Mouse (Mus musculus) mesoderm, embryonic 11.5 days (tissue): ENCODE data around the gene Dnah9.

Source experiments
- DNase-seq: peaks from one replicate; pipeline ENCODE4 v3.0.0-alpha.2; 2012; ENCODE audit warnings: low read depth, low spot score

Dnah9 gene

GRCm38 (mm10) chr11:66167801-66168651 lies at the start of gene Dnah9:
TSS of gene Dnah9 (minus strand) at chr11:66168551.
- peak; percentile 85 for DNase-seq

GRCm38 (mm10) chr11:66188627-66189287 lies 20.4 kb upstream of the Dnah9 start:
- peak; percentile 34 for DNase-seq

- DNase-seq, result no peak
Measured at GRCm38 (mm10) chr11:66188146-66188545, 19.8 kb upstream of the Dnah9 start.

- DNase-seq, result no peak
Measured at GRCm38 (mm10) chr11:66177781-66178180, 9.4 kb upstream of the Dnah9 start.

- no peak for DNase-seq
Measured at GRCm38 (mm10) chr11:66164022-66164421, 4.3 kb downstream of the Dnah9 start.

GRCm38 (mm10) chr11:66140631-66141252 lies 27.6 kb downstream of the Dnah9 start:
- no peak for DNase-seq

GRCm38 (mm10) chr11:66134826-66135225 lies 33.5 kb downstream of the Dnah9 start:
- no peak for DNase-seq

- DNase-seq, result no peak
Measured at GRCm38 (mm10) chr11:66126150-66126549, 42.2 kb downstream of the Dnah9 start.

GRCm38 (mm10) chr11:66124496-66124895 lies 43.9 kb downstream of the Dnah9 start:
- no peak for DNase-seq

- peak; percentile 57 for DNase-seq
Measured at GRCm38 (mm10) chr11:66122017-66122416, 46.3 kb downstream of the Dnah9 start.

GRCm38 (mm10) chr11:66083663-66084254 lies 84.6 kb downstream of the Dnah9 start:
- no peak for DNase-seq

GRCm38 (mm10) chr11:66072921-66073320 lies 95.4 kb downstream of the Dnah9 start:
- no peak for DNase-seq

GRCm38 (mm10) chr11:66058956-66059355 lies 109.4 kb downstream of the Dnah9 start:
- DNase-seq, result no peak

- no peak for DNase-seq
Measured at GRCm38 (mm10) chr11:66051294-66051693, 117.1 kb downstream of the Dnah9 start.

- no peak for DNase-seq
Measured at GRCm38 (mm10) chr11:66049146-66049545, 119.2 kb downstream of the Dnah9 start.

GRCm38 (mm10) chr11:66046594-66047193 lies 121.7 kb downstream of the Dnah9 start:
- DNase-seq, result no peak

- DNase-seq, result no peak
Measured at GRCm38 (mm10) chr11:66043635-66044034, 124.7 kb downstream of the Dnah9 start.

GRCm38 (mm10) chr11:66042531-66042930 lies 125.8 kb downstream of the Dnah9 start:
- DNase-seq, result no peak

GRCm38 (mm10) chr11:66025728-66026127 lies 142.6 kb downstream of the Dnah9 start:
- DNase-seq, result no peak

- DNase-seq, result no peak
Measured at GRCm38 (mm10) chr11:65975871-65976270, 192.5 kb downstream of the Dnah9 start.

- no peak for DNase-seq
Measured at GRCm38 (mm10) chr11:65930796-65931195, 237.6 kb downstream of the Dnah9 start.

GRCm38 (mm10) chr11:65930359-65930758 lies 238.0 kb downstream of the Dnah9 start:
- no peak for DNase-seq
